Mouse (Mus musculus): ENCODE measurements around the gene Ptger4.
"Not testable (repeated sequence)": the region's sequence is repeated elsewhere in the genome, so short reads cannot be mapped to it uniquely, and the experiment has no call there.

Gene Ptger4

GRCm38 (mm10) chr15:5238073-5238472 is 5.9 kb downstream of the Ptger4 start:
- DNase-seq (ENCODE audit: low spot score in 2 of 2), result no peak

GRCm38 (mm10) chr15:5237012-5237660 is 6.9 kb downstream of the Ptger4 start:
- DNase-seq (ENCODE audit: low spot score in 2 of 2), result no peak

GRCm38 (mm10) chr15:5236538-5236937 is 7.4 kb downstream of the Ptger4 start:
- peak in 1 of 2 experiments; percentile 61 for DNase-seq (ENCODE audit: low spot score in 2 of 2)

- DNase-seq (ENCODE audit: low spot score in 2 of 2), result peak in 1 of 2 experiments; percentile 37
Observed at GRCm38 (mm10) chr15:5235527-5235926, 8.5 kb downstream of the Ptger4 start.

- no peak for DNase-seq (ENCODE audit: low spot score in 2 of 2)
Observed at GRCm38 (mm10) chr15:5234659-5235058, 9.3 kb downstream of the Ptger4 start.

- not testable (repeated sequence) for DNase-seq (ENCODE audit: low spot score in 2 of 2)
Observed at GRCm38 (mm10) chr15:5230746-5231145, 13.2 kb downstream of the Ptger4 start.

- no peak for DNase-seq (ENCODE audit: low spot score in 2 of 2)
Observed at GRCm38 (mm10) chr15:5220491-5220890, 23.5 kb downstream of the Ptger4 start.

GRCm38 (mm10) chr15:5209116-5209515 is 34.9 kb downstream of the Ptger4 start:
- no peak for DNase-seq (ENCODE audit: low spot score in 2 of 2)

- no peak for DNase-seq (ENCODE audit: low spot score in 2 of 2)
Observed at GRCm38 (mm10) chr15:5205222-5205621, 38.8 kb downstream of the Ptger4 start.

- DNase-seq (ENCODE audit: low spot score in 2 of 2), result no peak
Observed at GRCm38 (mm10) chr15:5196691-5197090, 47.3 kb downstream of the Ptger4 start.

GRCm38 (mm10) chr15:5195987-5196514 is 47.9 kb downstream of the Ptger4 start:
- no peak for DNase-seq (ENCODE audit: low spot score in 2 of 2)

GRCm38 (mm10) chr15:5194931-5195330 is 49.1 kb downstream of the Ptger4 start:
- no peak for DNase-seq (ENCODE audit: low spot score in 2 of 2)

GRCm38 (mm10) chr15:5194446-5194845 is 49.5 kb downstream of the Ptger4 start:
- no peak for DNase-seq (ENCODE audit: low spot score in 2 of 2)

GRCm38 (mm10) chr15:5193833-5194232 is 50.2 kb downstream of the Ptger4 start:
- DNase-seq (ENCODE audit: low spot score in 2 of 2), result no peak

- DNase-seq (ENCODE audit: low spot score in 2 of 2), result peak in 1 of 2 experiments; percentile 32
Observed at GRCm38 (mm10) chr15:5189504-5190093, 54.4 kb downstream of the Ptger4 start.

- no peak for DNase-seq (ENCODE audit: low spot score in 2 of 2)
Observed at GRCm38 (mm10) chr15:5188029-5188428, 56.0 kb downstream of the Ptger4 start.

- DNase-seq (ENCODE audit: low spot score in 2 of 2), result no peak
Observed at GRCm38 (mm10) chr15:5187116-5187515, 56.9 kb downstream of the Ptger4 start.

GRCm38 (mm10) chr15:5186293-5186675 is 57.7 kb downstream of the Ptger4 start:
- DNase-seq (ENCODE audit: low spot score in 2 of 2), result no peak

GRCm38 (mm10) chr15:5185366-5186292 is 58.4 kb downstream of the Ptger4 start, which contains the start of gene Ttc33:
Gene Ttc33 (plus strand): TSS chr15:5185525.
- peak; percentile 55 to 72 for DNase-seq (ENCODE audit: low spot score in 2 of 2)

GRCm38 (mm10) chr15:5184668-5185330 is 59.2 kb downstream of the Ptger4 start:
- DNase-seq (ENCODE audit: low spot score in 2 of 2), result no peak

GRCm38 (mm10) chr15:5173217-5173820 is 70.7 kb downstream of the Ptger4 start:
- DNase-seq (ENCODE audit: low spot score in 2 of 2), result no peak

Data from frontal cortex, postnatal 10 days (tissue).